11 mouse cellular contexts compared by ENCODE assay signal in the genomic region with DNA sequence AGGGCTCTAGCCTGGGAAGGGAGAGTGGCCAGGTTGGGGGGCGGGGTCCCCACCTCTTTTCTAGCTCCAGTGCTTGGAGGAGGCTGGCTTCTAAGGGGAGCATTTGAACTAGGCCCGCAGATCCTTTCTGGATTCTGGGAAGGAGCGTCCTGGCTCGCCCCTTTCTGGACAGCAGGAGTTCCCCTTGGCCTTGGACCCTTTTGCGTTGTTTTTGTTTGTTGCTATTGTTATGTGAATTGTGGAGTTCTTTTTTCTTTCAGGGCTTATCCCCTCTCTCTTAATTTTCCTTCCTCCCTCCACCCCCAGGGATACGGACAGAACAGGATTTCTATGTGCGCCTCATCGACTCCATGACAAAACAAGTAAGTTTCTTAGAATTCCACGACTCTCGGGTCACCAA. TPM values are rescaled to one million over a fixed set of nuclear protein-coding genes. Genes with fewer than 3 reads are reported as not detected.
A peak's percentile ranks its signal among the peaks of the same experiment; 100 is the strongest.
DNase-seq lines count a peak whose midpoint lies in the region; ATAC-seq and TF ChIP-seq lines count a peak whose summit lies in the region.
"Had no signal": no experiment of that assay in that cellular context is flagged by ENCODE, and none has a peak within 500 bp of the region (broad histone marks: within the 10 kb centered on the region; RNA-seq: fewer than 3 reads in every experiment).

No protein-coding gene starts in this region.

- H3K9me3 ChIP-seq in heart, embryonic 16.5 days (replicated peaks; ENCODE audit: control insufficient read depth, low read length), result no peaks in the 10 kb centered on the region
- no peaks in the 10 kb centered on the region for H3K9me3 ChIP-seq in embryonic facial prominence, embryonic 12.5 days
- no peaks in the 10 kb centered on the region for H3K9me3 ChIP-seq in hindbrain, embryonic 14.5 days (ENCODE audit: control insufficient read depth, low read length)
- H3K9me3 ChIP-seq in midbrain, postnatal 0 days (ENCODE audit: low read length), result no peaks in the 10 kb centered on the region
- H3K9me3 ChIP-seq in intestine, embryonic 16.5 days (ENCODE audit: control insufficient read depth, low read length), result no peaks in the 10 kb centered on the region
- H3K9me3 ChIP-seq: lung, embryonic 15.5 days had no signal

- 69% methylated on average over 10 of the region's 10 CpGs for WGBS in heart, embryonic 16.5 days
- 41% methylated on average over 10 of the region's 10 CpGs for WGBS in embryonic facial prominence, embryonic 12.5 days
- 26% methylated on average over 10 of the region's 10 CpGs for WGBS in hindbrain, embryonic 14.5 days
- WGBS in midbrain, postnatal 0 days, result 44% methylated on average over 10 of the region's 10 CpGs
- 60% methylated on average over 9 of the region's 10 CpGs for WGBS in intestine, embryonic 16.5 days

- peaks cover 11% of the 10 kb centered on the region for H3K4me1 ChIP-seq in heart, embryonic 16.5 days (ENCODE audit: control insufficient read depth, insufficient read depth, low read length)
- peaks cover 33% of the 10 kb centered on the region for H3K4me1 ChIP-seq in embryonic facial prominence, embryonic 12.5 days
- peaks cover 16% of the 10 kb centered on the region for H3K4me1 ChIP-seq in hindbrain, embryonic 14.5 days (replicated peaks; ENCODE audit: control insufficient read depth, insufficient read depth, low read length)
- peaks cover 7% of the 10 kb centered on the region; the same call in 1 of the 2 replicates for H3K4me1 ChIP-seq in midbrain, postnatal 0 days (ENCODE audit: insufficient read depth, low read length)
- H3K4me1 ChIP-seq in intestine, embryonic 16.5 days (ENCODE audit: control insufficient read depth, insufficient read depth, low read length), result 0 out of 2 replicates have a peak, but pooled peaks cover 4% of the 10 kb centered on the region

- no peak overlapping the region for H3K4me3 ChIP-seq in heart, embryonic 16.5 days (ENCODE audit: low read length)
- peak overlapping the region; percentile 64 for H3K4me3 ChIP-seq in embryonic facial prominence, embryonic 12.5 days
- H3K4me3 ChIP-seq in hindbrain, embryonic 14.5 days (replicated peaks; ENCODE audit: low read length), result peak overlapping the region; percentile 80
- peak overlapping the region; percentile 60; the same call in 1 of the 2 replicates for H3K4me3 ChIP-seq in midbrain, postnatal 0 days (ENCODE audit: low read depth, low read length)
- H3K4me3 ChIP-seq in intestine, embryonic 16.5 days (ENCODE audit: low read length), result no peak overlapping the region
- H3K4me3 ChIP-seq: lung, embryonic 15.5 days had no signal

- DNase-seq in heart, adult 11 months, result no peak
- DNase-seq in hindbrain, embryonic 14.5 days (ENCODE audit: low spot score), result no peak
- no peak for DNase-seq in midbrain, postnatal 0 days (ENCODE audit: low spot score)
- no peak for DNase-seq in retina, postnatal 1 day
- DNase-seq in adrenal gland, adult (ENCODE audit: inconsistent age in 2 of 2, low spot score in 1 of 2), result no peak

- no peak overlapping the region; the same call in 1 of the 2 replicates for H3K4me2 ChIP-seq in heart, embryonic 16.5 days (ENCODE audit: low read depth, low read length)
- H3K4me2 ChIP-seq in embryonic facial prominence, embryonic 12.5 days (replicated peaks), result peak overlapping the region; percentile 87
- peak overlapping the region; percentile 60 for H3K4me2 ChIP-seq in hindbrain, embryonic 14.5 days (replicated peaks)
- peak overlapping the region; percentile 88 for H3K4me2 ChIP-seq in midbrain, postnatal 0 days (ENCODE audit: low read depth, low read length, poor library complexity, severe bottlenecking)
- H3K4me2 ChIP-seq in intestine, embryonic 16.5 days (ENCODE audit: low read depth, low read length), result no peak overlapping the region

- ATAC-seq in heart, embryonic 16.5 days (replicated peaks; ENCODE audit: extremely low read depth, insufficient read depth, low FRiP score), result no peak
- no peak for ATAC-seq in embryonic facial prominence, embryonic 12.5 days (ENCODE audit: insufficient number of reproducible peaks, insufficient read depth, low FRiP score, low TSS enrichment)
- no peak for ATAC-seq in hindbrain, embryonic 14.5 days (ENCODE audit: low FRiP score)
- no peak for ATAC-seq in midbrain, postnatal 0 days (ENCODE audit: low FRiP score)
- no peak for ATAC-seq in intestine, embryonic 16.5 days

- 0 out of 2 replicates have a peak overlapping the region, but pooled peaks have one; percentile 7 for H3K27ac ChIP-seq in heart, embryonic 16.5 days (ENCODE audit: low read length)
- H3K27ac ChIP-seq in embryonic facial prominence, embryonic 12.5 days, result 0 out of 2 replicates have a peak overlapping the region, but pooled peaks have one; percentile 57
- peak overlapping the region; percentile 96 for H3K27ac ChIP-seq in hindbrain, embryonic 14.5 days
- no peak overlapping the region for H3K27ac ChIP-seq in midbrain, postnatal 0 days (ENCODE audit: low read depth, low read length)
- no peak overlapping the region for H3K27ac ChIP-seq in intestine, embryonic 16.5 days (ENCODE audit: low read length)
- H3K27ac ChIP-seq: lung, embryonic 15.5 days had no signal

- no peak overlapping the region for H3K9ac ChIP-seq in heart, embryonic 16.5 days (ENCODE audit: low read length)
- H3K9ac ChIP-seq in embryonic facial prominence, embryonic 12.5 days, result peak overlapping the region; percentile 67
- peak overlapping the region; percentile 97 for H3K9ac ChIP-seq in hindbrain, embryonic 14.5 days
- no peak overlapping the region for H3K9ac ChIP-seq in midbrain, postnatal 0 days (replicated peaks; ENCODE audit: low read length, poor library complexity, severe bottlenecking)
- H3K9ac ChIP-seq in intestine, embryonic 16.5 days (ENCODE audit: low read depth, low read length), result no peak overlapping the region
- H3K9ac ChIP-seq: lung, embryonic 15.5 days had no signal

- no peak for TF ChIP-seq CTCF in midbrain, postnatal 0 days (IDR thresholded peaks at IDR 0.05)

- no peaks in the 10 kb centered on the region for H3K36me3 ChIP-seq in heart, embryonic 16.5 days (ENCODE audit: control insufficient read depth, insufficient read depth)
- peaks cover 5% of the 10 kb centered on the region; the same call in 1 of the 2 replicates for H3K36me3 ChIP-seq in embryonic facial prominence, embryonic 12.5 days
- H3K36me3 ChIP-seq in hindbrain, embryonic 14.5 days (replicated peaks; ENCODE audit: control insufficient read depth, insufficient read depth), result no peaks in the 10 kb centered on the region
- no peaks in the 10 kb centered on the region for H3K36me3 ChIP-seq in midbrain, postnatal 0 days (ENCODE audit: insufficient read depth, low read length)
- no peaks in the 10 kb centered on the region for H3K36me3 ChIP-seq in intestine, embryonic 16.5 days (ENCODE audit: control insufficient read depth, insufficient read depth, low read length)
- H3K36me3 ChIP-seq: lung, embryonic 15.5 days had no signal

- peaks cover 28% of the 10 kb centered on the region for H3K27me3 ChIP-seq in heart, embryonic 16.5 days (ENCODE audit: control insufficient read depth, insufficient read depth, low read length)
- peaks cover 24% of the 10 kb centered on the region for H3K27me3 ChIP-seq in embryonic facial prominence, embryonic 12.5 days
- no peaks in the 10 kb centered on the region for H3K27me3 ChIP-seq in hindbrain, embryonic 14.5 days (ENCODE audit: control insufficient read depth, insufficient read depth, low read length)
- peaks cover 17% of the 10 kb centered on the region; the same call in 1 of the 2 replicates for H3K27me3 ChIP-seq in midbrain, postnatal 0 days (ENCODE audit: insufficient read depth, low read length)
- H3K27me3 ChIP-seq in intestine, embryonic 16.5 days (replicated peaks; ENCODE audit: control insufficient read depth, insufficient read depth, low read length), result peaks cover 45% of the 10 kb centered on the region

RNA-seq across cellular contexts. Expression of a gene that starts 4.5 kb away (rescaled TPM):
- polyA plus RNA-seq in heart, embryonic 16.5 days (2015; fragmentation: Nextera tagmentation; extraction: Ambion mirVana), result 13.6 and 16.2 TPM in 2 replicates
- polyA plus RNA-seq in embryonic facial prominence, embryonic 12.5 days (2016; fragmentation: Nextera tagmentation; extraction: Ambion mirVana), result 66.2 and 76.0 TPM in 2 replicates
- polyA plus RNA-seq in hindbrain, embryonic 14.5 days (2014; fragmentation: Nextera tagmentation; extraction: Ambion mirVana), result 123 TPM in 2 replicates
- total RNA-seq in midbrain, postnatal 0 days (2014; rRNA removed), result 27.1 and 27.2 TPM in 2 replicates
- 30.0 and 30.5 TPM in 2 replicates for polyA plus RNA-seq in midbrain, postnatal 0 days (2015; fragmentation: Nextera tagmentation; extraction: Ambion mirVana)
- 7.9 and 8.7 TPM in 2 replicates for polyA plus RNA-seq in intestine, embryonic 16.5 days (2015; fragmentation: Nextera tagmentation; extraction: Ambion mirVana)
- total RNA-seq: granulocyte monocyte progenitor cell, adult 5-6 weeks; MEL had no signal

Comparison
In these comparisons a context has a peak if more than half of its experiments do, and no peak if none do; other contexts are left out.
1. H3K27ac ChIP-seq: peak in heart, embryonic 16.5 days (single experiment), embryonic facial prominence, embryonic 12.5 days (single experiment) and hindbrain, embryonic 14.5 days (single experiment); none in midbrain, postnatal 0 days (single experiment) and intestine, embryonic 16.5 days (single experiment).
2. H3K4me2 ChIP-seq: peak in embryonic facial prominence, embryonic 12.5 days (single experiment), hindbrain, embryonic 14.5 days (single experiment) and midbrain, postnatal 0 days (single experiment); none in heart, embryonic 16.5 days (single experiment) and intestine, embryonic 16.5 days (single experiment).
3. H3K4me3 ChIP-seq: peak in embryonic facial prominence, embryonic 12.5 days (single experiment), hindbrain, embryonic 14.5 days (single experiment) and midbrain, postnatal 0 days (single experiment); none in heart, embryonic 16.5 days (single experiment) and intestine, embryonic 16.5 days (single experiment).
4. H3K9ac ChIP-seq: peak in embryonic facial prominence, embryonic 12.5 days (single experiment) and hindbrain, embryonic 14.5 days (single experiment); none in heart, embryonic 16.5 days (single experiment), midbrain, postnatal 0 days (single experiment) and intestine, embryonic 16.5 days (single experiment).